7 mouse cellular contexts compared by ENCODE assay signal in the genomic region with DNA sequence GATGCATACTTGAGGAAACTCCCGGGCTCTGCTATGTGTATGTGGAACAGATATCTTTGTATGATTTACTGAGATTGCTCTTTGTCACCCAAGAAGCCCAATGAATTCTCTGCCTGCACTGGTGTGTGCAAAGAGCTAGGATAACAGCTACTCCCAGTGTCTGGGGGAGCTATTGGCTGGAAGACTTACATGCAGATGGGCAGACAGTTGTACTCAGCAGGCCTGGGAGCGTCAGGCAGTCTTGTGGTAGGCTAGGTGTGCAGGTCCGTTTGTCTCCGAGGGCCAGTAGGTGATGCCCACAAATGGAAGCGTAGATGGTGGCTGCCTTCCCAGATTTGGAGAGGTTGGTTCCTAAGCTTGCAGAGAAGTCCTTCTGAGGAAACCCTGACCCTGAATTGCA. TPM values are rescaled to one million over a fixed set of nuclear protein-coding genes. Genes with fewer than 3 reads are reported as not detected.
DNase-seq lines count a peak whose midpoint lies in the region; ATAC-seq and TF ChIP-seq lines count a peak whose summit lies in the region.

No protein-coding gene starts in this region.

- no peak for DNase-seq in lung, embryonic 14.5 days
- DNase-seq in lung, postnatal 25 days (ENCODE audit: low spot score) = no peak
- no peak for DNase-seq in embryonic facial prominence, embryonic 14.5 days (ENCODE audit: low spot score)
- DNase-seq in layer of hippocampus, postnatal 14 days (ENCODE audit: low spot score in 2 of 2) = peak; percentile 34 to 49
- DNase-seq in c-Kit-positive CD71-positive TER-119-positive erythroid progenitor cells, embryonic 14.5 days (ENCODE audit: low spot score) = no peak
- no peak for DNase-seq in lung, postnatal 4 days

- no peak for TF ChIP-seq CTCF in lung, embryonic 14.5 days (IDR thresholded peaks at IDR 0.05; ENCODE audit: low read depth)

- no peak for ATAC-seq in lung, embryonic 14.5 days (ENCODE audit: insufficient read depth)
- no peak for ATAC-seq in embryonic facial prominence, embryonic 14.5 days (ENCODE audit: low read depth)
- ATAC-seq in stomach, embryonic 15.5 days (ENCODE audit: insufficient read depth, low FRiP score, low read depth) = no peak

- H3K27ac ChIP-seq in lung, embryonic 14.5 days (ENCODE audit: low read depth) = no peak overlapping the region
- H3K27ac ChIP-seq in embryonic facial prominence, embryonic 14.5 days (replicated peaks; ENCODE audit: low read depth, low read length) = no peak overlapping the region
- H3K27ac ChIP-seq in stomach, embryonic 15.5 days = no peak overlapping the region

- no peaks in the 10 kb centered on the region for H3K27me3 ChIP-seq in lung, embryonic 14.5 days (ENCODE audit: insufficient read depth, low read length)
- H3K27me3 ChIP-seq in embryonic facial prominence, embryonic 14.5 days (replicated peaks; ENCODE audit: control insufficient read depth, insufficient read depth, low read length) = no peaks in the 10 kb centered on the region; the same call in 1 of the 2 replicates
- H3K27me3 ChIP-seq in stomach, embryonic 15.5 days (replicated peaks) = no peaks in the 10 kb centered on the region

- peak overlapping the region; percentile 4; the same call in 1 of the 2 replicates for H3K4me2 ChIP-seq in lung, embryonic 14.5 days
- H3K4me2 ChIP-seq in embryonic facial prominence, embryonic 14.5 days (ENCODE audit: low read depth, low read length) = peak overlapping the region; percentile 96
- peak overlapping the region; percentile 85; the same call in 1 of the 2 replicates for H3K4me2 ChIP-seq in stomach, embryonic 15.5 days

- H3K4me3 ChIP-seq in lung, embryonic 14.5 days (ENCODE audit: low read depth, low read length) = peak overlapping the region; percentile 61; the same call in 1 of the 2 replicates
- H3K4me3 ChIP-seq in embryonic facial prominence, embryonic 14.5 days (ENCODE audit: low read depth, low read length) = peak overlapping the region; percentile 73
- peak overlapping the region; percentile 76; the same call in 1 of the 2 replicates for H3K4me3 ChIP-seq in stomach, embryonic 15.5 days (replicated peaks)

- 0 out of 2 replicates have a peak, but pooled peaks cover 7% of the 10 kb centered on the region for H3K4me1 ChIP-seq in lung, embryonic 14.5 days (ENCODE audit: insufficient read depth)
- H3K4me1 ChIP-seq in embryonic facial prominence, embryonic 14.5 days (ENCODE audit: control insufficient read depth, insufficient read depth, low read length) = peaks cover 8% of the 10 kb centered on the region; the same call in 1 of the 2 replicates
- H3K4me1 ChIP-seq in stomach, embryonic 15.5 days = peaks cover 4% of the 10 kb centered on the region; the same call in 1 of the 2 replicates

- no peak overlapping the region for H3K9ac ChIP-seq in lung, embryonic 14.5 days
- H3K9ac ChIP-seq in embryonic facial prominence, embryonic 14.5 days (ENCODE audit: low read depth, low read length) = peak overlapping the region; percentile 19; the same call in 1 of the 2 replicates
- H3K9ac ChIP-seq in stomach, embryonic 15.5 days = no peak overlapping the region

- H3K9me3 ChIP-seq in lung, embryonic 14.5 days (ENCODE audit: low read depth, low read length) = no peaks in the 10 kb centered on the region
- no peaks in the 10 kb centered on the region for H3K9me3 ChIP-seq in embryonic facial prominence, embryonic 14.5 days (ENCODE audit: control insufficient read depth, low read length)
- H3K9me3 ChIP-seq in stomach, embryonic 15.5 days = no peaks in the 10 kb centered on the region

- WGBS in lung, embryonic 14.5 days = 85% methylated on average over 5 of the region's 5 CpGs
- WGBS in embryonic facial prominence, embryonic 14.5 days = 67% methylated on average over 5 of the region's 5 CpGs
- 74% methylated on average over 5 of the region's 5 CpGs for WGBS in stomach, embryonic 15.5 days

- H3K36me3 ChIP-seq in lung, embryonic 14.5 days (ENCODE audit: insufficient read depth) = no peaks in the 10 kb centered on the region
- H3K36me3 ChIP-seq in embryonic facial prominence, embryonic 14.5 days (ENCODE audit: control insufficient read depth, insufficient read depth, low read length) = no peaks in the 10 kb centered on the region
- H3K36me3 ChIP-seq in stomach, embryonic 15.5 days = no peaks in the 10 kb centered on the region

RNA-seq across cellular contexts. Expression of gene Tnik, which starts 2.6 kb away (rescaled TPM):
- 12.2 and 13.6 TPM in 2 replicates for polyA plus RNA-seq in lung, embryonic 14.5 days (2014; fragmentation: Nextera tagmentation; extraction: Ambion mirVana)
- polyA plus RNA-seq in embryonic facial prominence, embryonic 14.5 days (2014; fragmentation: Nextera tagmentation; extraction: Ambion mirVana) = 18.4 and 19.4 TPM in 2 replicates
- total RNA-seq in layer of hippocampus, postnatal 14 days (2021) = 100 to 1,000 TPM; 194 to 236 TPM
- 14.7 and 17.8 TPM in 2 replicates for polyA plus RNA-seq in stomach, embryonic 15.5 days (2015; fragmentation: Nextera tagmentation; extraction: Ambion mirVana)

Comparison
In these comparisons a context has a peak if more than half of its experiments do, and no peak if none do; other contexts are left out.
1. DNase-seq: peak in layer of hippocampus, postnatal 14 days (2 of 2); none in lung, embryonic 14.5 days (single experiment), lung, postnatal 25 days (single experiment), embryonic facial prominence, embryonic 14.5 days (single experiment), c-Kit-positive CD71-positive TER-119-positive erythroid progenitor cells, embryonic 14.5 days (single experiment) and lung, postnatal 4 days (0 of 2).
2. H3K4me2 ChIP-seq: peak in every context shown above with its lines; median percentile 96 in embryonic facial prominence, embryonic 14.5 days; 85 in stomach, embryonic 15.5 days; 4 in lung, embryonic 14.5 days.
3. Peak in every context shown above with its lines, with median percentiles within 50 percentile points of each other: H3K4me3 ChIP-seq.